Mouse (Mus musculus) gonadal fat pad, adult 2 months (tissue): ENCODE data around the gene Muc2. TPM values are rescaled to one million over a fixed set of nuclear protein-coding genes. Genes with fewer than 3 reads are reported as not detected.

ENCODE experiments used
- DNase-seq: peaks from one replicate; pipeline ENCODE4 v3.0.0-alpha.2; 2012; ENCODE audit warnings: low read depth
- polyA plus RNA-seq: library from polyadenylated mRNA; depleted of rRNA; stranded (reverse); fragments of >200 nt; gene quantifications from 2 replicates; pipeline ENCODE4 v1.2.3, GENCODE M21; 2012; rRNA removed

Gene Muc2
- polyA plus RNA-seq, 1 experiment, result 2.9 TPM

DNA sequence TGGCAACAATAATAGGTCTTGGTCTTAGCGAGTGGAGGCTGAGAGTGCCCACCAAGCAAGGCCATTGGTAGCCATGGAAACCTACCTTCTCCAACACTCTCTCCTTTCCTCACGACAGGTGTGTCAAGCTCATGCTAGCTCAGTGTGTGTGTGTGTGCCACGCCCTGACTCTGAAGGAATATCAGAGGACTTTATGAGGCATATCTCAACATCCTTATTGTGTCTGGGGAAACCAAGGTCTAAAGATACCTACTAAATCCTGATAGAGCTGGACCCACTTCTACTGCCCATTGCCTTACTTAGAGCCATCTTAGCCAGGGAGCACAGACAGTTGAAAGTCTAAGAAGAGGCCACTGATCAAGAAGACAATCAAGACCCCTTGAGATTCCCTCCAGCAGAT, 80.4 kb downstream of the Muc2 start:
- DNase-seq, result no peak

DNA sequence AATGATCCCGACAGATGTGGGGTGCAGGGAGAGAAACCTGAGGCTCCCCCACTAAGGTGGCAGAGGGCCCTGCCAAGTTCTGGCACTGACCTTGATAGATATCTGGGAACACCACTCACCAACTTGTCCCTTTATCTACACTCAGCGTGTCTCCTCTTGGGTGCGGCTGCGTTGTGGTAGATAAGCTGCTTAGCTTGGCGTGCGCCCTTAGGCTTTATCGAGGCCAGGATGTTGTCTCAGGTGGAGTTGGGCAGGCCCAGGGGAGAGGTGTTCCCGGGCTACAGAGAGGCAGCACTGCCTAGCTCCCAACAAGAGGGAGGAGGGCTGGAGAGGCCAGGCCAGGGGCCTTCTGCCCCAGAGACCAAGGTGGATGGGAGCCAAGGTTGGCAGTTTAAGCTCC, 80.8 kb downstream of the Muc2 start:
- no peak for DNase-seq

DNA sequence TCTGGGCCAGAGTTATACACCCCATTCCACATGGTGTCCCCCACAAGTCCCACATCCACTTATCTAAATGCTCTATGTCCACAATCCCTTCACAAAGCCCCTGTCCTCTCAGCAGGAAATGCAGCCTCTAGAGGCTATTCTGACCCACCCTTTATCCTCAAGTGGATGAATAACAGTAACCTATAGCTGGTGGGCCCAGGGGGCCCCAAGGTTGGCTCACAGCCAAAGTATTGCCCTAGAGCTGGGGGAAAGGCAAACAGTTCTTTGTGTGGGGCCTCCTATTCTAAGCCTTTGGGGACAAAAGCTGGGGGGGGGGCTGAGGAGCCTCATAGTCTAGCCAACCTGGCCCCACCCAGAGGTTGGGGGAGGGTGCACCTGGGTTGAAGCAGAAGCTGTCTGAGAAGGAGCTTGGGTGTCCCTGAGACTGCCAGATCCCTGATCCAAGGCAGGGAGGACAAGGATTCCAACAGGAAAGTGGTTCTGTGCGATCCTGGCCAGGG, 82.0 kb downstream of the Muc2 start:
- no peak for DNase-seq

DNA sequence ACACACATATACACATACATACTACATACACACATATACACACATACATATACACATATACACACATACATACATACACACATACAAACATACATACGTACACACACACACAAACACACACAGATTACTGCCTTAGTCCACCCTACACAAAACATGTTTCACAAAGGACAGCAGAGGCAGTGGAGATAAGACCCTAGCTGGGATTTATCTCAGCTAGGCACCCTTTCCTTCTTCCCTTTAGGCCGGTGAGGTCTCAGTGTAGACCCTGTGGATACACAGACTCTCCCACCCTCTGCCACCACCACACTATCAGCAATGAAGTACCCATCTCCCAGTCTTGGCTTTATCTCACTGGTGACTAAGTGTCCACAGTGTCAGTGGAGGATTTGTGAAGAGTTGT, 84.7 kb downstream of the Muc2 start:
- DNase-seq, result no peak

DNA sequence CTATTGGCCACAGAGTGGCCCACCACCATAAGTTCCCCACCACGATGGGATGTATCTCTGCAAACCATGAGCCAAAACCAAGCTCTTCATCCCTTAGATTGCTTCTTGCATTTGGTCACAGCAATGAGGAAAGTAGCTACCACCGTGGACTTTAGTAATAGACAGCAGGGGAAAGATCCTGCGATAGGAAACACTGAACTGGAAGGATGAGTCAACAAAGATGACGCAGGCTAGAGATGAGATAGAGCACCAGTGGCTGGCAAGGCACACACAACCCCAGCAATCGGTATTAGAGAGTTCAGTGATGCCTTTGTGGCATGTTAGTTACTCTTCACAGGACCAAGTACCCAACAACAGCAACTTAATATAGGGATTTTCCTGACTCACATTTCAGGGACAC, 86.1 kb downstream of the Muc2 start:
- DNase-seq, result no peak

DNA sequence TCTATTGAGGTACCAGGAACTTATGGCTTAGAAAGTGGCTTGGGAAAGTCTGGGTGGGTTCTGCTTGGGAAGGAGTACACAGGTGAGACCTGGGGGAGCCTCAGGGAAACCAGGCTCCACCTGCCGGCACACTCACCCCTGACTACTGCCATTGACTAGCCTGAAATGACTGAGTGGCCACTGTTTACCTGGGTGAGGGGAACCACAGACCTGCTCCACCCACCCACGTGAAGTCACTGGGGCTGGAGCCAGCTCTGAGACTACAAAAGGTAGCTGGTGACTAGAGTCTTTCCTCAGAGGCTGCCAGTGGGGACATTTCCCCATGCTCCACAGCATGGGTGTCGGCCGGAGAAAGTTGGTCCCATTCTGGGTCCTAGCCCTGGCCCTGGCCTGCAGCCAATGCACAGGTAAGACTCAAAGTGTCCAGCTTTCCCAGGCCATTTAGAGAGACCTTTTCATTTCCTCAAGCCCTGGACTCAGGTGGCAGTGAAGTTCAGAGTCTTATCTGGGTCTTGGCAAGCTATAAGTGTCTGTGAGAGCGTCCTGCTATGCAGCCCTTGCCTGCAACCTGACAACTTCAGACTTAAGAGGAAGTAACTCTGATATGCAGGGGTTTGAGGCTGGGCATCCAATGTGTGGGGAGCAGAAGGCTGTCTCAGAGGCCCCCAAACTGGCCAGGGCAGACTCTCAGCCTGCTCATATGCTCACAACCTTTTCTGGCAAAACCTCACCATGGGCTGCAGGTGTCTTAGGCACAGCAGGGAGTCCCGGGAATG, 98.7 kb downstream of the Muc2 start, which contains the start of gene Muc5ac:
Gene Muc5ac (plus strand): TSS at position 296 of the 776 bp plus-strand sequence.
- DNase-seq, result no peak

DNA sequence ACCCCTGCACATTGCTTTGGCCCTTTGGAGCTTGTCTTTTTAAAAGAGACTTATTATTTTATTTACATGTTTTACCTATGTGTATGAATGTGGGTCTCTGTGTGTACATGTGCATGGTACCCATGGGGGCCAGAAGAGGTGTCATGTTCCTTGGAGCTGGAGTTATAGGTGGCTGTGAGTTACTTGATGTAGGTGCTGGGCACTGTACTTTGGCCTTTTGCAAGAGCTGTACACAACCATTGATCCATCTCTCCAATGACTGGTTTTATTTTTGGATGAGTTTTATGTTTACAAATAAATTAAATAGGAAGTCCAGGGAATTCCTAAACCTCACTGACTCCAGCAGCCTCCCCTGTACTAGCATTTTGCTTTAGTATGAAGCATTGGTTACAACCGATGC, 104.1 kb downstream of the Muc2 start:
- DNase-seq, result no peak

DNA sequence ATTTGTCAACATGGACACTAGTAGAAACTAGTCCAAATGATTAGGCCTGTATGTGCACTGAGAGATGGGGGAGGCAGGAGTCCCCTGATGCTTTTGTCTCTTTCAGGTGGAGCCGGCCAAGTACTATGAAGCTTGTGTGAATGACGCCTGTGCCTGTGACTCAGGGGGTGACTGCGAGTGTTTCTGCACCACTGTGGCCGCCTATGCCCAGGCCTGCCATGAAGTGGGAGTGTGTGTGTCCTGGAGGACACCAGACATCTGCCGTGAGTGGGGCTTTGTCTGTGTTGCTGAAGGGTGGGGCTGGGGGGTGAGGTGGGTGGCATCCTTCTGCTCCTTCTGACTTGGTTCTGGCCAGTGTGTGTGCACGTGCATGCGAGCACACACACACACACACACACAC, 113.1 kb downstream of the Muc2 start:
- no peak for DNase-seq

Other genes starting within 250 kb of the Muc2 start
- gene Pidd1, start 246.3 kb upstream of the Muc2 start, polyA plus RNA-seq, result 10.3 and 12.3 TPM in 2 replicates
- gene Rplp2, start 243.0 kb upstream of the Muc2 start, polyA plus RNA-seq, result 599 and 692 TPM in 2 replicates
- 1,065 and 1,157 TPM in 2 replicates for gene Pnpla2, start 235.1 kb upstream of the Muc2 start, polyA plus RNA-seq
- gene Cracr2b, start 229.2 kb upstream of the Muc2 start, polyA plus RNA-seq, result 42.8 and 51.2 TPM in 2 replicates
- gene Cd151, start 222.9 kb upstream of the Muc2 start, polyA plus RNA-seq, result 670 and 894 TPM in 2 replicates
- gene Polr2l, start 215.2 kb upstream of the Muc2 start, polyA plus RNA-seq, result 75.7 and 82.9 TPM in 2 replicates
- gene Tspan4, start 215.1 kb upstream of the Muc2 start, polyA plus RNA-seq, result 100 and 130 TPM in 2 replicates
- 61.9 and 69.0 TPM in 2 replicates for gene Chid1, start 150.5 kb upstream of the Muc2 start, polyA plus RNA-seq
- gene Ap2a2, start 128.2 kb upstream of the Muc2 start, polyA plus RNA-seq, result 49.2 and 64.8 TPM in 2 replicates
- 0.01 and 0.08 TPM in 2 replicates for gene Muc6, start 35.0 kb upstream of the Muc2 start, polyA plus RNA-seq
- 0.03 TPM in 1 of 2 replicates, not detected in the other for gene Muc5ac, start 98.6 kb downstream of the Muc2 start, polyA plus RNA-seq
- 42.4 and 118 TPM in 2 replicates for gene Muc5b, start 148.7 kb downstream of the Muc2 start, polyA plus RNA-seq
- 103 and 105 TPM in 2 replicates for gene Tollip, start 228.2 kb downstream of the Muc2 start, polyA plus RNA-seq